Mouse (Mus musculus) brain, embryonic 14.5 days (tissue): Measurements from ENCODE around the gene Defb47.

Experiments
- CTCF ChIP-seq: fragments of 200-500 bp; IDR thresholded peaks from 2 replicates; pipeline ENCODE4 v1.5.1; 2012; ENCODE audit warnings: inconsistent platforms, mild to moderate bottlenecking, moderate library complexity, borderline replicate concordance; ENCODE audit not compliant: insufficient read depth, insufficient read length; ENCODE audit errors: extremely low read depth
- POLR2A ChIP-seq: fragments of 200-500 bp; IDR thresholded peaks from 2 replicates; pipeline ENCODE4 v1.6.1; 2012; ENCODE audit warnings: mild to moderate bottlenecking, inconsistent platforms, borderline replicate concordance; ENCODE audit not compliant: poor library complexity, insufficient read depth, insufficient read length, severe bottlenecking; ENCODE audit errors: extremely low read depth

GRCm38 (mm10) chr14:62984410-62984809, 13.5 kb upstream of the Defb47 start, which contains the start of gene Defb48:
- TF ChIP-seq CTCF, result no peak
- TF ChIP-seq POLR2A, result no peak
